Mouse (Mus musculus): ENCODE measurements around the gene Arhgdig.

DNA sequence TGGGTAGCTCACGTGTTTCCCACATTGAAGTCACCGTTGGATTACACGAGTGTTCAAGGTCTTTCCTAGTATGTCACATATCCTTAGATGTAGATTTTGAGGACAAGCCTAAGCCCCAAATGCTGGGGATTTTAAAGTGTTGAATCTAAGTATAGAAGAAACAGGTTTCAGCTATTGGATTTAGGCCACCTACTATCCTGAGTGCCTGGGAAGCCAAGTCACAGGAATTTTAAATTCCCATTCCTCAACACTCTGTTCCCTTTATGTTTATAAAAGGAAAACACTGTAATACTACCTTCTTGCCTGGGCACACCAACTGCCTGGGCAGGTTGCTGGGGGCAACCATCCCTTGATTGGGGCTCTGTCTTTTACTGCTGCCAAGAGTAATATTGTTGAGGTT, 26.4 kb downstream of the Arhgdig start:
- TF ChIP-seq CTCF (IDR thresholded peaks at IDR 0.05; ENCODE audit: low read depth) (no peak), EP300 (optimal IDR thresholded peaks at IDR 0.05) (no peak)

All from stomach, postnatal 0 days (tissue).